Mouse (Mus musculus): ENCODE measurements around the gene Galnt4. TPM values are rescaled to one million over a fixed set of nuclear protein-coding genes. Genes with fewer than 3 reads are reported as not detected.

Galnt4 gene
- polyA plus RNA-seq, 1 experiment from 2014 or later, result 13.2 TPM

DNA sequence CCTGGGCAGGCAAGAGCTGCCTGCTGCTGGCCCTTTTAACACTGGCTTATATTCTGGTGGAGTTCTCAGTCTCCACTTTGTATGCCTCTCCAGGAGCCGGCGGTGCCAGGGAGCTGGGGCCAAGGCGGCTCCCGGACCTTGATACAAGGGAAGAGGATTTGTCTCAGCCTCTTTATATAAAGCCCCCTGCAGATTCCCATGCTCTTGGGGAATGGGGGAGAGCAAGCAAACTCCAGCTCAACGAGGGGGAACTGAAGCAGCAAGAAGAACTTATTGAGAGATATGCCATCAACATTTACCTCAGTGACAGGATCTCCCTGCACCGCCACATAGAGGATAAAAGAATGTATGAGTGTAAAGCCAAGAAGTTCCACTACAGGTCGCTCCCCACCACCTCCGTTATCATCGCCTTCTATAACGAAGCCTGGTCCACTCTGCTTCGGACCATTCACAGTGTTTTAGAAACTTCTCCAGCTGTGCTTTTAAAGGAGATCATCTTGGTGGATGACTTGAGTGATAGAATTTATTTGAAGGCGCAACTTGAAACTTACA, 548 bp downstream of the Galnt4 start:
- Histone ChIP-seq H3K4me1 (ENCODE audit: insufficient read depth, low read length) (peaks cover 18% of the 10 kb centered on the region), H3K27me3 (ENCODE audit: insufficient read depth, low read length) (no peaks in the 10 kb centered on the region), H3K36me3 (ENCODE audit: insufficient read depth, low read length) (peaks cover 20% of the 10 kb centered on the region), H3K4me3 (ENCODE audit: low read length) (peak overlapping the region; percentile 89), H3K9ac (replicated peaks; ENCODE audit: low read length) (peak overlapping the region; percentile 92), H3K9me3 (ENCODE audit: low read length) (peaks cover 10% of the 10 kb centered on the region; the same call in 1 of the 2 replicates), H3K4me2 (replicated peaks; ENCODE audit: low read depth, low read length) (peak overlapping the region; percentile 98), H3K27ac (ENCODE audit: low read length) (peak overlapping the region; percentile 69; the same call in 1 of the 2 replicates)
- 0 out of 2 replicates have a peak, but pooled peaks have one; percentile 7 for ATAC-seq (ENCODE audit: low FRiP score, low TSS enrichment)
- WGBS, result 34% methylated on average over 12 of the region's 12 CpGs

DNA sequence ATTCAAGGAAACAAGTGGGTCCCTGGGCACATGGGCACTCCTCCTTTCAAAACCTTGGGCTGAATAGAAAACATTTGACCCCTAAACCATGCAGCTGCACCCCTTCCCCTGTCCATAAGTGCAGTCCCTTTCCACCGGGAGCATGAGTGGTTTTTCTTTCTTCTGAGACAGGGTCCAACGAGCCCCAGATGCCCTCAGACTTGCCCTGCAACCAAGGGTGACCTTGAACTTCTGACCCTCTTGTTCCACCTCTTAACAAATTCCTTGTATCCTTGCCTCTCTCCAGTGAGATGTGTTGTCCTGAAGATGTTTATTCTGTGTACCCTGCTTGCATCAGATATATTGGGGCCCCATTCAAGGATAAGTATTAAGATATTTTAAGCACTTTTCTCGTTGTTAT, 5.6 kb downstream of the Galnt4 start:
- peaks cover 10% of the 10 kb centered on the region; the same call in 1 of the 2 replicates for H3K9me3 ChIP-seq (ENCODE audit: low read length)
- H3K4me3 ChIP-seq (ENCODE audit: low read length), result no peak overlapping the region
- H3K4me1 ChIP-seq (ENCODE audit: insufficient read depth, low read length), result peaks cover 46% of the 10 kb centered on the region
- ATAC-seq (ENCODE audit: low FRiP score, low TSS enrichment), result no peak
- no peak overlapping the region for H3K27ac ChIP-seq (ENCODE audit: low read length)
- H3K27me3 ChIP-seq (ENCODE audit: insufficient read depth, low read length), result no peaks in the 10 kb centered on the region
- no peak overlapping the region for H3K4me2 ChIP-seq (replicated peaks; ENCODE audit: low read depth, low read length)
- H3K9ac ChIP-seq (replicated peaks; ENCODE audit: low read length), result no peak overlapping the region
- WGBS, result 39% methylated on average over 3 of the region's 3 CpGs
- H3K36me3 ChIP-seq (ENCODE audit: insufficient read depth, low read length), result peaks cover 20% of the 10 kb centered on the region

DNA sequence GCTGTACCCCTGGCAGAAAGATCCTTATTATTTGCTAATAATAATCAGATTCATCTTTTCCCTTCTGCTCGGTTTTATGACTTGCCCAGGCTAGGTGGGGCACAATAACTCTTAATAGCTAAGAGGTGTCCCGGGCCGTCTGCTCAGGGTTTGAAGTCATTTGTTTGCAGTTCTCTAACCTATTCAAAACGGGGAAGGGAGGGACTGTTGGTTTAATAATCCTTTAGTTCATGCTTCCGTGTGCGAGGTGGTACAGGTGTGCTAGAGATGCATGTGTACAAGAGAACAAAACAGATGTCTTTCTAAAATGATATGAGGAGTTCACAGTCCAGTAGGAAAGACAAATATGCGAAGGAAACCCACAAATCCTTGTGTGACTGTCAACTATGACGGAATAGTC, 6.3 kb downstream of the Galnt4 start:
- no peak for ATAC-seq (ENCODE audit: low FRiP score, low TSS enrichment)
- H3K4me2 ChIP-seq (replicated peaks; ENCODE audit: low read depth, low read length), result no peak overlapping the region
- peaks cover 15% of the 10 kb centered on the region for H3K36me3 ChIP-seq (ENCODE audit: insufficient read depth, low read length)
- no peak overlapping the region for H3K9ac ChIP-seq (replicated peaks; ENCODE audit: low read length)
- 68% methylated on average over 8 of the region's 8 CpGs for WGBS
- no peak overlapping the region for H3K4me3 ChIP-seq (ENCODE audit: low read length)
- peaks cover 46% of the 10 kb centered on the region for H3K4me1 ChIP-seq (ENCODE audit: insufficient read depth, low read length)
- peaks cover 5% of the 10 kb centered on the region; the same call in 1 of the 2 replicates for H3K9me3 ChIP-seq (ENCODE audit: low read length)
- H3K27me3 ChIP-seq (ENCODE audit: insufficient read depth, low read length), result no peaks in the 10 kb centered on the region
- H3K27ac ChIP-seq (ENCODE audit: low read length), result no peak overlapping the region

DNA sequence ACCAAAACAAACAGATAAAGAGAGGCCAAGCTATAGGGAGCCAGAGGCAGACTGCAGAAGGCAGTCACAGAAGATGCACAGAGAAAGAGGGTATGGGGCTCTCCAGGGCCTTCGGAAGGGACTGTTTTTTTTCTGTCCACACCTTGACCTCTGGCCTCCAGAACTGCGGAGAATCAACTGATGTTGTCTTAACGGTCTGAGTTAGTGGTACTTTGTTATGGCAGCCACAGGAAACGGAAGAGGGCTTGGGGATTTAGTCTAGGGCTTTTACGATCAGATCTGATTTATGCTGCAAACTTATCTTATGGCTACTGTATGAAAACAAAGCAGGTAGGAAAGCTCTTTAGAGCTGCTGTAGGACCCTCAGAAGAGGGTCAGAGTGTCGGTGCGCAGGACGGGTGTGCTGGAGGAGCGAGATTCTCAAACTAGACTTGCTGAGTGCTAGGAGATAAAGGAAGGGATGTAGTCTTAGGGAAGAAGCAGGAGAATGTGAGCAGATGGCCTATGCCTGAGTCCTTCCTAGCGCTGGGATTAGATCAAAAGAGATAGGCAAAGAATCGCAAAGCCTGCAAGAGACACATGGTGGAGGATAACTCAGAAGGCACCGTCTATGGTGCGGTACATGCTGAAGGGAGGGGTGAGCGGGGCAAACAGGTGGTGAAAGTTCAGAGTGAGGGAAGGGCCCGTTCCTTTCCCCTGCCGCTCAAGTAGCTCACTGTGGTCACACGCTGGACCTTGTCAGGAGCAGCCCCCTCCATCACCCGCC, 7.7 kb downstream of the Galnt4 start:
- H3K4me2 ChIP-seq (replicated peaks; ENCODE audit: low read depth, low read length), result peak overlapping the region; percentile 37
- H3K4me1 ChIP-seq (ENCODE audit: insufficient read depth, low read length), result peaks cover 46% of the 10 kb centered on the region
- H3K36me3 ChIP-seq (ENCODE audit: insufficient read depth, low read length), result peaks cover 4% of the 10 kb centered on the region; the same call in 1 of the 2 replicates
- H3K27ac ChIP-seq (ENCODE audit: low read length), result peak overlapping the region; percentile 40
- no peaks in the 10 kb centered on the region for H3K9me3 ChIP-seq (ENCODE audit: low read length)
- H3K9ac ChIP-seq (replicated peaks; ENCODE audit: low read length), result peak overlapping the region; percentile 38
- peak; percentile 41; the same call in 1 of the 2 replicates for ATAC-seq (ENCODE audit: low FRiP score, low TSS enrichment)
- H3K27me3 ChIP-seq (ENCODE audit: insufficient read depth, low read length), result no peaks in the 10 kb centered on the region
- 15% methylated on average over 18 of the region's 18 CpGs for WGBS
- no peak overlapping the region for H3K4me3 ChIP-seq (ENCODE audit: low read length)

DNA sequence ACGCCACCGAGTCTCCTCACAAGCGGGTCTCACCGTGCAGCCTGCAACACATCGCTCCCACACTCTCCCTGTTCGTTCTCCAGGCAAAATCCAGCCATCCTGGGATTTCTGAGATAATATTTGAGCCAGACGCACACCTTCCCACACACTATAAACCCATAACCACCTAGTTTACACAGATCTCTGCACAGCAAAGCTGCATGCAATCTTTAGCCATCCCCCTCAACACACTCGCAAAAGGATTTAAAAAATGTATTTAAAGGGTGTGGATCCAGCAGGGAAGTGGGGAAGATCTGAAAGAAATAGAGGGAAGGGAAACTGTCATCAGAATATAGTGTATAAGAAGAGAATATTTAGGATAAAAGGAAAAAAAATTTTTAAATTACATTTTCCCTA, 8.3 kb downstream of the Galnt4 start:
- Histone ChIP-seq H3K4me1 (ENCODE audit: insufficient read depth, low read length) (peaks cover 46% of the 10 kb centered on the region), H3K9ac (replicated peaks; ENCODE audit: low read length) (peak overlapping the region; percentile 38; the same call in 1 of the 2 replicates), H3K9me3 (ENCODE audit: low read length) (no peaks in the 10 kb centered on the region), H3K27me3 (ENCODE audit: insufficient read depth, low read length) (no peaks in the 10 kb centered on the region), H3K4me3 (ENCODE audit: low read length) (no peak overlapping the region), H3K27ac (ENCODE audit: low read length) (peak overlapping the region; percentile 40), H3K4me2 (replicated peaks; ENCODE audit: low read depth, low read length) (peak overlapping the region; percentile 37), H3K36me3 (ENCODE audit: insufficient read depth, low read length) (no peaks in the 10 kb centered on the region; the same call in 1 of the 2 replicates)
- no peak for ATAC-seq (ENCODE audit: low FRiP score, low TSS enrichment)
- 32% methylated on average over 8 of the region's 8 CpGs for WGBS

DNA sequence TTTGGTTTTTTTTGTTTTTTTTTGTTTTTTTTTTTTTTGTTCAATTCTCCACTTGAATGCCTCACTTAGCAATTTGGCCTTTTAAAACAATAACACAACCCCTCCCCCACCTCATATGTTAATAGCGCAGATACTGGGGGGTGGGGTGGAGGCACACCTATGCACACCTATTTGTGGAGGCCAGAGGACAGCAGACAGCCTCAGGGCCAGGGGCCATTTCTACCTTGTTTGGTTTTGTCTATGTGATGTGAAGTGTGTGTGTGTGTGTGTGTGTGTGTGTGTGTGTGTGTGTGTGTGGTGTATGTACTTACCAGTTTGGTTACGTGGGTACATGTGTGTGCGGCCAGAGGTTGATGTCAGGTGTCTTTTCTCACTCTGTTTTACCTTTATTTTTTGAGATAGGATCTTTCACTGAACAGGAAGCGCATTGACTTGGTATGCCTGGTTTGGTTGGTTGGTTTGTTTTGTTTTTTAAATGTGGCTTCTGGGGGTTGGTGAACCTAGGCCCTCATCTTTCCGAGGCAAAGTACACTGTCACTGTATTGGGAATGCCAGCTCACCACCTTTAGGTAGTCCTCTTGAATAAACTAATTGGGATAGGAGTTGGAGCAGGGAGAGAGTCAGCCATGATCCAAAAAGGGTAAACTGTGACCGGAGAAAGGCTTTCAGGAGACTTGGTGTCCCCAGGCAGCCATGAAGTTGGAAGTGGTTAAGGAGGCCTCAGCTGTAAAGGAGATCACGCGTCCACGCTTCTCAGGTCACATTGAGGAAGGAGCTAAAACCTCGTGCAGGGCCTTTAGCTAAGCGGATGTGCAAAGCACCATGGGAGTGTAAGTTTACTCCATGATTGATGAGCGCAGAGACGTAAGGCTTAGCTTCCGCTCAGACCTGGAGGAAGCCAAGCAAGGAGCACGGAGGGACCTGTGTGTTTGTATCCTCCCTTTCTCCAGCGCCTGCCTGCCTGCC, 9.0 kb downstream of the Galnt4 start:
- no peak overlapping the region for H3K27ac ChIP-seq (ENCODE audit: low read length)
- WGBS, result 57% methylated on average over 16 of the region's 16 CpGs
- H3K9ac ChIP-seq (replicated peaks; ENCODE audit: low read length), result no peak overlapping the region
- H3K4me2 ChIP-seq (replicated peaks; ENCODE audit: low read depth, low read length), result no peak overlapping the region
- peak; percentile 30; the same call in 1 of the 2 replicates for ATAC-seq (ENCODE audit: low FRiP score, low TSS enrichment)
- peaks cover 46% of the 10 kb centered on the region for H3K4me1 ChIP-seq (ENCODE audit: insufficient read depth, low read length)
- no peaks in the 10 kb centered on the region for H3K9me3 ChIP-seq (ENCODE audit: low read length)
- H3K36me3 ChIP-seq (ENCODE audit: insufficient read depth, low read length), result no peaks in the 10 kb centered on the region
- no peaks in the 10 kb centered on the region for H3K27me3 ChIP-seq (ENCODE audit: insufficient read depth, low read length)
- no peak overlapping the region for H3K4me3 ChIP-seq (ENCODE audit: low read length)

DNA sequence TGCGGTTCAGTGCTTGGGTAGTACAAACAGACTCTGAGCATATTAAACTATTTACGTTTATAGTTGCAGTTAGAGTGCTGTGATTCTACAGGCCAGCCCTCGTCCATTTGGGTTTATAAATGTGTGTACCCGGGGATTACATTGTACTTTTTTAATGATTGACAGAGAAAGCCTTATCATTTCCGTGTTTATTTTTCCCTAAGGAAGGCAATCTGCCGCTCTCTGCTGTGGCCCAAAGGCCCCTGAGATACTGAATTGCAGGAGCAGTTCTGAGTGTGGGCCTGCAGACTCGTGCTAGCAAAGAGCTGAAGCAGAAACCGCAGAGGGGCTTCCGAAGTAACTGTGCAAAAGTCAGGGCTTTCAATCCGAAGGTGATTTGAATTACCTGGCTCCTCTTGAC, 9.9 kb downstream of the Galnt4 start:
- 50% methylated on average over 10 of the region's 10 CpGs for WGBS
- peaks cover 46% of the 10 kb centered on the region for H3K4me1 ChIP-seq (ENCODE audit: insufficient read depth, low read length)
- 0 out of 2 replicates have a peak overlapping the region, but pooled peaks have one; percentile 22 for H3K4me2 ChIP-seq (replicated peaks; ENCODE audit: low read depth, low read length)
- no peaks in the 10 kb centered on the region for H3K27me3 ChIP-seq (ENCODE audit: insufficient read depth, low read length)
- peak overlapping the region; percentile 29; the same call in 1 of the 2 replicates for H3K27ac ChIP-seq (ENCODE audit: low read length)
- H3K4me3 ChIP-seq (ENCODE audit: low read length), result no peak overlapping the region
- ATAC-seq (ENCODE audit: low FRiP score, low TSS enrichment), result no peak
- H3K9ac ChIP-seq (replicated peaks; ENCODE audit: low read length), result no peak overlapping the region
- H3K9me3 ChIP-seq (ENCODE audit: low read length), result no peaks in the 10 kb centered on the region
- no peaks in the 10 kb centered on the region for H3K36me3 ChIP-seq (ENCODE audit: insufficient read depth, low read length)

DNA sequence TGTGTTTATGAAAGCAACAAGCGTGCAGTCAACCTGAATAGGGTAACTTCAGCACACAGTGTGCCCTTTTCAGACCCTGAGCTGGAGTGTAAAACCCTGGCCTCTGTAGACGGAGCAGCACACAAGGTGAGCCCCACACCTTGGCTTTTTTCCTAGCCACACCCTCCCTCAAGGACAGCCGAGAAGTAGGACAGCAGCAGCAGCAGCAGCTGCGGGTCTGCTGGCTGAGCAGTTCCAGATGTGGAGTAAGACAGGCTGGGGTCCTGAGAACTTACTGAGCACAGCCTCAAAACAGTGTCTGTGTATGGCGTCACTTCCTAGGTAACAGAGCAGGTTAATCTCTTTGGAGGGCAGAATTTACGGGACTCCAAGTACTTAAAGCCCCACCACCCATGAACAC, 10.7 kb downstream of the Galnt4 start:
- no peak overlapping the region for H3K4me2 ChIP-seq (replicated peaks; ENCODE audit: low read depth, low read length)

DNA sequence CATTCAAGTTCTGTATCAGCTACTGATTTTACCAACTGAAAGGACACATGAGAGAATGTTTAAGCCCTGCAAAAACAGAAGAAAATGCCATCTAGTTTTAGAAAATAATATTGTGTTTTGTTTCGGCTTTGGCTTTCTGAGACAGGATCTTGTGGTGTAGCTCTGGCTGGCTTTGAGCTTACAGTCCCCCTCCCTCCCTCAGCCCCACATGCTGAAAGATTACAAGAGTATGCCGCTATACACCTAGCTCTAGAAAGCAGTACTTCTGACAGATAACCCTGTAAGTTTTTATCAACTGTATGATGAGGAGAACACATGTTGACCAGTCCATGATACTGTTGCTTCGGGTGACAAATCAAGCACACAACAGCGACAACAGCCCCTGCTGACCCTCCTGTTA, 11.5 kb downstream of the Galnt4 start:
- no peak for ATAC-seq (ENCODE audit: low FRiP score, low TSS enrichment)
- no peak overlapping the region for H3K4me2 ChIP-seq (replicated peaks; ENCODE audit: low read depth, low read length)
- H3K27me3 ChIP-seq (ENCODE audit: insufficient read depth, low read length), result no peaks in the 10 kb centered on the region
- H3K36me3 ChIP-seq (ENCODE audit: insufficient read depth, low read length), result no peaks in the 10 kb centered on the region
- H3K4me1 ChIP-seq (ENCODE audit: insufficient read depth, low read length), result peaks cover 39% of the 10 kb centered on the region
- no peak overlapping the region for H3K9ac ChIP-seq (replicated peaks; ENCODE audit: low read length)
- H3K27ac ChIP-seq (ENCODE audit: low read length), result no peak overlapping the region
- no peak overlapping the region for H3K4me3 ChIP-seq (ENCODE audit: low read length)
- WGBS, result 95% methylated on average over 4 of the region's 4 CpGs
- no peaks in the 10 kb centered on the region for H3K9me3 ChIP-seq (ENCODE audit: low read length)

More for the DNA sequence above, 10.7 kb downstream of the Galnt4 start:
- peak overlapping the region; percentile 21; the same call in 1 of the 2 replicates for H3K27ac ChIP-seq (ENCODE audit: low read length)
- 42% methylated on average over 6 of the region's 6 CpGs for WGBS
- H3K4me1 ChIP-seq (ENCODE audit: insufficient read depth, low read length), result peaks cover 41% of the 10 kb centered on the region
- ATAC-seq (ENCODE audit: low FRiP score, low TSS enrichment), result peak; percentile 28; the same call in 1 of the 2 replicates
- no peak overlapping the region for H3K9ac ChIP-seq (replicated peaks; ENCODE audit: low read length)
- H3K27me3 ChIP-seq (ENCODE audit: insufficient read depth, low read length), result no peaks in the 10 kb centered on the region
- H3K36me3 ChIP-seq (ENCODE audit: insufficient read depth, low read length), result no peaks in the 10 kb centered on the region
- H3K4me3 ChIP-seq (ENCODE audit: low read length), result no peak overlapping the region
- H3K9me3 ChIP-seq (ENCODE audit: low read length), result no peaks in the 10 kb centered on the region
